Mouse (Mus musculus) spleen, postnatal 10 days (tissue): ENCODE measurements around the gene Pcx.

Experiments
- DNase-seq, 2 experiments: peaks; one replicate each; pipeline ENCODE4 v3.0.0; 2021 to 2022; ENCODE audit warnings: low spot score in 2 of 2

Pcx gene

GRCm38 (mm10) chr19:4548305-4548883, 38.1 kb downstream of the Pcx start:
- DNase-seq, result no peak

- peak in 1 of 2 experiments; percentile 7 for DNase-seq
These were observed 44.0 kb downstream of the Pcx start for GRCm38 (mm10) chr19:4554248-4554647.

GRCm38 (mm10) chr19:4555086-4555485, 44.8 kb downstream of the Pcx start:
- peak in 1 of 2 experiments; percentile 11 for DNase-seq

- peak in 1 of 2 experiments; percentile 15 for DNase-seq
These were observed 46.5 kb downstream of the Pcx start for GRCm38 (mm10) chr19:4556787-4557186.

GRCm38 (mm10) chr19:4557796-4558569, 47.7 kb downstream of the Pcx start:
- peak in 1 of 2 experiments; percentile 75 for DNase-seq

- DNase-seq, result peak; percentile 84 to 90
These were observed 48.3 kb downstream of the Pcx start for GRCm38 (mm10) chr19:4558570-4558955.

GRCm38 (mm10) chr19:4559011-4559410, 48.7 kb downstream of the Pcx start:
- DNase-seq, result no peak

- peak in 1 of 2 experiments; percentile 54 for DNase-seq
These were observed 49.3 kb downstream of the Pcx start for GRCm38 (mm10) chr19:4559588-4559987.

GRCm38 (mm10) chr19:4560205-4560604, 49.9 kb downstream of the Pcx start:
- peak; percentile 37 to 53 for DNase-seq

GRCm38 (mm10) chr19:4565678-4566077, 55.4 kb downstream of the Pcx start:
- no peak for DNase-seq

GRCm38 (mm10) chr19:4566880-4567279, 56.6 kb downstream of the Pcx start:
- peak in 1 of 2 experiments; percentile 42 for DNase-seq

- DNase-seq, result peak in 1 of 2 experiments; percentile 41
These were observed 57.4 kb downstream of the Pcx start for GRCm38 (mm10) chr19:4567665-4568064.

GRCm38 (mm10) chr19:4568832-4569231, 58.6 kb downstream of the Pcx start:
- peak; percentile 54 to 63 for DNase-seq

GRCm38 (mm10) chr19:4569356-4570236, 59.3 kb downstream of the Pcx start:
- DNase-seq, result peak in 1 of 2 experiments; percentile 12

GRCm38 (mm10) chr19:4570237-4570613, 60.0 kb downstream of the Pcx start:
- peak in 1 of 2 experiments; percentile 11 for DNase-seq

GRCm38 (mm10) chr19:4570815-4571214, 60.5 kb downstream of the Pcx start:
- DNase-seq, result peak in 1 of 2 experiments; percentile 4

- DNase-seq, result peak in 1 of 2 experiments; percentile 4
These were observed 61.4 kb downstream of the Pcx start for GRCm38 (mm10) chr19:4571658-4572057.

GRCm38 (mm10) chr19:4572061-4572460, 61.8 kb downstream of the Pcx start:
- no peak for DNase-seq

- no peak for DNase-seq
These were observed 62.2 kb downstream of the Pcx start for GRCm38 (mm10) chr19:4572467-4572866.

GRCm38 (mm10) chr19:4573241-4573640, 63.0 kb downstream of the Pcx start:
- DNase-seq, result peak in 1 of 2 experiments; percentile 40

- no peak for DNase-seq
These were observed 68.5 kb downstream of the Pcx start for GRCm38 (mm10) chr19:4578799-4579198.

GRCm38 (mm10) chr19:4579296-4579695, 69.0 kb downstream of the Pcx start:
- DNase-seq, result no peak
